Mouse (Mus musculus) liver, embryonic 11.5 days (tissue): ENCODE data around the gene Uqcc3. TPM values are rescaled to one million over a fixed set of nuclear protein-coding genes. Genes with fewer than 3 reads are reported as not detected.
A peak's percentile ranks its signal among the peaks of the same experiment; 100 is the strongest.
"Not testable (repeated sequence)": the region's sequence is repeated elsewhere in the genome, so short reads cannot be mapped to it uniquely, and the experiment has no call there.

Experiments
- ATAC-seq: fragments of 200-750 bp; cut with Nextera tagmentation; replicated peaks from 2 replicates; pipeline ENCODE4 v1.8.0; 2017; ENCODE audit warnings: moderate number of reproducible peaks, mild to moderate bottlenecking, moderate TSS enrichment, moderate library complexity; ENCODE audit not compliant: low FRiP score
- DNase-seq: peaks from one replicate; pipeline ENCODE4 v3.0.0-alpha.2; 2017; ENCODE audit warnings: low spot score
- H3K27ac ChIP-seq: fragments of 300-500 bp; sonication (generic); 2 replicates; pipeline ENCODE4 v1.5.1; 2014; ENCODE audit warnings: mild to moderate bottlenecking, low read depth, low read length, control low read depth
- H3K27me3 ChIP-seq: fragments of 300-500 bp; sonication (generic); replicated peaks from 2 replicates; pipeline ENCODE4 v1.6.1; 2014; ENCODE audit warnings: low read length, mixed read lengths; ENCODE audit not compliant: control insufficient read depth, insufficient read depth
- H3K36me3 ChIP-seq: fragments of 300-500 bp; sonication (generic); 2 replicates; pipeline ENCODE4 v1.6.1; 2014; ENCODE audit warnings: mild to moderate bottlenecking, low read length, moderate library complexity, mixed read lengths; ENCODE audit not compliant: control insufficient read depth, insufficient read depth
- H3K4me1 ChIP-seq: fragments of 300-500 bp; sonication (generic); replicated peaks from 2 replicates; pipeline ENCODE4 v1.6.1; 2014; ENCODE audit warnings: low read length, mixed read lengths; ENCODE audit not compliant: control insufficient read depth, insufficient read depth
- H3K4me2 ChIP-seq: fragments of 300-500 bp; sonication (generic); 2 replicates; pipeline ENCODE4 v1.6.1; 2014; ENCODE audit warnings: mild to moderate bottlenecking, control low read depth, moderate library complexity
- H3K4me3 ChIP-seq: fragments of 300-500 bp; sonication (generic); 2 replicates; pipeline ENCODE4 v1.5.1; 2014; ENCODE audit warnings: low read depth, low read length, control low read depth
- H3K9ac ChIP-seq: fragments of 300-500 bp; sonication (generic); 2 replicates; pipeline ENCODE4 v1.6.1; 2014; ENCODE audit warnings: low read depth, low read length, control low read depth
- H3K9me3 ChIP-seq: fragments of 300-500 bp; sonication (generic); 2 replicates; pipeline ENCODE4 v1.6.1; 2016; ENCODE audit warnings: low read length, inconsistent platforms, mixed read lengths; ENCODE audit not compliant: control insufficient read depth
- WGBS: fragments of 180-500 bp; shearing (Covaris S2); extraction: QIAGEN DNeasy Blood & Tissue Kit; methylation state at CpG from one replicate; pipeline ENCODE4 v1.1.7; 2014; 5-methylcytosine and 5-hydroxymethylcytosine counted together
- polyA plus RNA-seq: library from polyadenylated mRNA; unstranded; fragments of >200 nt; fragmentation: Nextera tagmentation; extraction: Ambion mirVana; gene quantifications from 2 replicates; pipeline ENCODE4 v1.2.1, GENCODE M21; 2014

Uqcc3 gene
- polyA plus RNA-seq, 1 experiment from 2014 or later, result 66.9 TPM

DNA sequence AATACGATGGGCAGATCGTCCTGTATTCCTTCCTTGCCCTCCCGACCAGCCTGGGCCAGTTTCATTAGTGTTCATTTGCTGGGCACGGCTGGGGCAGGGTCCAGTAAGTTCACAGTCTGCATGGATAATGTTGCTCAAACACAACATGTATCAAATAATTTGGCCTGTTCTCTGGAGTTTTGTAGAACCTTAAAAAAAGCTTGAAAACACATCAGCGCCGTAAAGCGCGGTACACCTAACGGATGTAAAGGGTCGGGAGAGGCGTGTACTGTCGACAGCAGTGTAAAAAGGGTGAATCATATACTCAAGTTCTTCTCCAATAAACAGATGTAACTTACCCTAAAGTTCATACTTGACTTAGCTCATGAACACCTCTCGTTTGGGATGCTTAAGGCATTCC lies 17.9 kb upstream of the Uqcc3 start:
- Histone ChIP-seq H3K4me2 (peak overlapping the region; percentile 87), H3K27ac (peak overlapping the region; percentile 93), H3K9me3 (no peaks in the 10 kb centered on the region), H3K4me1 (peaks cover 25% of the 10 kb centered on the region), H3K27me3 (no peaks in the 10 kb centered on the region), H3K36me3 (peaks cover 20% of the 10 kb centered on the region; the same call in 1 of the 2 replicates), H3K9ac (peak overlapping the region; percentile 97), H3K4me3 (peak overlapping the region; percentile 98)
- ATAC-seq (peak; percentile 3; the same call in 1 of the 2 replicates), DNase-seq (no peak)
- WGBS, result 7% methylated on average over 13 of the region's 13 CpGs

DNA sequence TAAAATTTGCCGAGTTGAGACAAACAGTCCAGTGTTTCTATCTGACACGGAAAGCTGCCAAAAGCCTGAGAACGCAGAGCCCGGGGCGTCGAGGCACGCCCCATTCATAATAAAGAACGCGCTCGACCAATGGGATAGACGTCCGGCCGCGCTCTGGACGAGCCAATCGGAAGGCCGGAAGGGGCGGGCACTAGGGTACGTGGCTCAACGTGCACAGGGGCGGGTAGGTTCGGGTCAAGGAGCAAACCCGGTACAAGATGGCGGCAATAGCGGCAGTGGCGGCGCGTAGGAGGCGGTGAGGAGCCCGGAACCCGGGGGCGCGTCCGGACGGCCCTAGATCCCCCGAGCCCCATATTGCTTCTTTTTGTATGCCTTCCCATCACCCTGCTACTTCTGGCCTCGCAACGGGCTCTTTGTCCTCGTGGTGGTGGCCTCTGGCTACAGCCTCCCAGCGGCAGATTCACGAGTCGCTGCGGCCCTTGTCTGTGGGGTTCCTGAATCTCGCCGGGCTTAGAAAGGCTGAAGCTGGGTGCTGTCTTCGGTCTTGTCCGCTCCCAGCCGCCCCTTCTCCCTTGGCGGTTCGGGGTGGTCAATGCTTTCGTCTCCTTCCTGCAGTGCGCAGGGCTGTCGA lies 17.3 kb upstream of the Uqcc3 start, which contains the start of gene Ganab:
Gene Ganab, plus strand, starts transcription at position 207 of the 631 bp plus-strand sequence.
- ATAC-seq, result peak; percentile 98
- peak within 1 kb of the TSS; percentile 87 for H3K4me2 ChIP-seq
- H3K27me3 ChIP-seq, result no peaks in the 10 kb centered on the region
- H3K4me1 ChIP-seq, result peaks cover 25% of the 10 kb centered on the region
- H3K4me3 ChIP-seq, result peak within 1 kb of the TSS; percentile 98
- DNase-seq, result peak; percentile 95
- H3K9me3 ChIP-seq, result no peaks in the 10 kb centered on the region
- peaks cover 16% of the 10 kb centered on the region; the same call in 1 of the 2 replicates for H3K36me3 ChIP-seq
- peak within 1 kb of the TSS; percentile 93 for H3K27ac ChIP-seq
- peak within 1 kb of the TSS; percentile 97 for H3K9ac ChIP-seq
- under 1% methylated on average over 53 of the region's 53 CpGs for WGBS

DNA sequence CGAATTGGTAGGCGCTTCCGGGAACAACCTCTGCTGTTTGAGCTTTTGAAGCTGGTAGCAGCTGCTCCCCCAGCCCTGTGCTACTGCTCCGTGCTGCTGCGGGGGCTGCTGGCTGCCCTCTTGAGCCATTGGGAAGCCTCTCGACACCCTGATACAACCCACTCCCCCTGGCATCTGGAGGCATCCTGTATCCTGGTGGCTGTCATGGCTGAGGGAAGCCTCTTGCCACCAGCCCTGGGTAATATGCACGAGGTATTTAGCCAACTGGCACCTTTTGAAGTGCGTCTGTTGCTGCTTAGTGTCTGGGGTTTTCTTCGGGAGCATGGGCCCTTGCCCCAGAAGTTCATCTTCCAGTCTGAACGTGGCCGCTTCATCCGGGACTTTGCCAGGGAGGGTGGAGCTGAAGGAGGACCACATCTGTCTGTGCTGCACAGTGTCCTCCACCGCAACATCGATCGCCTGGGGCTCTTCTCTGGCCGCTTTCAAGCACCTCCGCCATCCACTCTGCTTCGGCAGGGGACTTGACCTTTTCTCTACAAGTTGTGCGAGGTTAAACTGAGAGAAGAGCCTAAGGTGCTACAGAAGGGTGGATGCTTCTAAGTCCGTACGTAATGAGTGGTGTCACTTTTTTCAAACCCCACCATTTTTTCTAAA lies 16.6 kb upstream of the Uqcc3 start:
- not testable (repeated sequence) for DNase-seq, H3K9me3 ChIP-seq, H3K27me3 ChIP-seq
- peaks cover 15% of the 10 kb centered on the region; the same call in 1 of the 2 replicates for H3K36me3 ChIP-seq
- 35% methylated on average over 21 of the region's 21 CpGs for WGBS
- H3K4me3 ChIP-seq, result peak overlapping the region; percentile 98
- ATAC-seq, result peak; percentile 25
- H3K9ac ChIP-seq, result peak overlapping the region; percentile 58
- peak overlapping the region; percentile 86 for H3K27ac ChIP-seq
- peaks cover 25% of the 10 kb centered on the region for H3K4me1 ChIP-seq
- peak overlapping the region; percentile 87 for H3K4me2 ChIP-seq

DNA sequence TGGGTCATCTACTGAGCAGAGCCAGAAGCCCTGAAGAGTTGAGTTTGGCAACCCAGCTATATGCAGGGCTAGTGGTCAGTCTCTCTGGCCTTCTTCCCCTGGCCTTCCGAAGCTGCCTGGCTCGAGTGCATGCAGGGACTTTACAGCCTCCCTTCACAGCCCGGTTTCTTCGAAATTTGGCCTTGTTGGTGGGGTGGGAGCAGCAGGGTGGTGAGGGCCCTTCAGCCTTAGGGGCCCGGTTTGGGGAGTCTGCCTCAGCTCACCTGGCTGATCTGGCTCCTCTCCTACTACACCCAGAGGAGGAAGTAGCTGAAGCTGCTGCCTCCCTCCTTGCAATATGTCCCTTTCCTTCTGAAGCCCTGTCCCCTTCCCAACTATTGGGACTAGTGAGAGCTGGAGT lies 15.5 kb upstream of the Uqcc3 start:
- H3K27ac ChIP-seq, ATAC-seq, H3K4me3 ChIP-seq, DNase-seq, H3K27me3 ChIP-seq, H3K9me3 ChIP-seq: not testable (repeated sequence)
- peak overlapping the region; percentile 87 for H3K4me2 ChIP-seq
- H3K9ac ChIP-seq, result peak overlapping the region; percentile 3; the same call in 1 of the 2 replicates
- WGBS, result 89% methylated on average over 5 of the region's 5 CpGs
- peaks cover 25% of the 10 kb centered on the region for H3K4me1 ChIP-seq
- H3K36me3 ChIP-seq, result peaks cover 13% of the 10 kb centered on the region; the same call in 1 of the 2 replicates

DNA sequence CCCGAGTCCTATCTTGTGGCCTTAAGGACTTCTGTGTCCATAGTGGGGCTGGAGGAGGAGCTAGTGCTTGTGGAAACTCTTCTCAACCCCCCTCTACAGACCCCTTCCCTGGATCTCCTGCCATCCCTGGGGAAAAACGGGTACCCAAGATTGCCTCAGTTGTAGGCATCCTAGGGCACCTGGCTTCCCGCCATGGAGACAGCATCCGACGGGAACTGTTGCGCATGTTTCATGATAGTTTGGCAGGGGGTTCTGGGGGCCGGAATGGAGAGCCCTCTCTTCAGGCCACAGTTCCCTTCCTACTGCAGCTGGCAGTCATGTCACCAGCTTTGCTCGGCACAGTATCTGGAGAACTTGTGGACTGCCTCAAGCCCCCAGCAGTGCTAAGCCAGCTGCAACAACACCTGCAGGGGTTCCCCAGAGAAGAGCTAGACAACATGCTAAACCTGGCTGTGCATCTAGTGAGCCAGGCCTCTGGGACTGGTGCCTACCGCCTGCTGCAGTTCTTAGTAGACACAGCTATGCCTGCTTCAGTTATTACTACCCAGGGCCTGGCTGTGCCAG lies 14.8 kb upstream of the Uqcc3 start:
- Histone ChIP-seq H3K9ac (no peak overlapping the region; the same call in 1 of the 2 replicates), H3K9me3 (no peaks in the 10 kb centered on the region), H3K4me1 (peaks cover 25% of the 10 kb centered on the region), H3K27ac (no peak overlapping the region), H3K4me3 (0 out of 2 replicates have a peak overlapping the region, but pooled peaks have one; percentile 12), H3K27me3 (no peaks in the 10 kb centered on the region), H3K36me3 (peaks cover 16% of the 10 kb centered on the region; the same call in 1 of the 2 replicates), H3K4me2 (no peak overlapping the region)
- no peak for ATAC-seq
- no peak for DNase-seq
- 88% methylated on average over 9 of the region's 9 CpGs for WGBS

DNA sequence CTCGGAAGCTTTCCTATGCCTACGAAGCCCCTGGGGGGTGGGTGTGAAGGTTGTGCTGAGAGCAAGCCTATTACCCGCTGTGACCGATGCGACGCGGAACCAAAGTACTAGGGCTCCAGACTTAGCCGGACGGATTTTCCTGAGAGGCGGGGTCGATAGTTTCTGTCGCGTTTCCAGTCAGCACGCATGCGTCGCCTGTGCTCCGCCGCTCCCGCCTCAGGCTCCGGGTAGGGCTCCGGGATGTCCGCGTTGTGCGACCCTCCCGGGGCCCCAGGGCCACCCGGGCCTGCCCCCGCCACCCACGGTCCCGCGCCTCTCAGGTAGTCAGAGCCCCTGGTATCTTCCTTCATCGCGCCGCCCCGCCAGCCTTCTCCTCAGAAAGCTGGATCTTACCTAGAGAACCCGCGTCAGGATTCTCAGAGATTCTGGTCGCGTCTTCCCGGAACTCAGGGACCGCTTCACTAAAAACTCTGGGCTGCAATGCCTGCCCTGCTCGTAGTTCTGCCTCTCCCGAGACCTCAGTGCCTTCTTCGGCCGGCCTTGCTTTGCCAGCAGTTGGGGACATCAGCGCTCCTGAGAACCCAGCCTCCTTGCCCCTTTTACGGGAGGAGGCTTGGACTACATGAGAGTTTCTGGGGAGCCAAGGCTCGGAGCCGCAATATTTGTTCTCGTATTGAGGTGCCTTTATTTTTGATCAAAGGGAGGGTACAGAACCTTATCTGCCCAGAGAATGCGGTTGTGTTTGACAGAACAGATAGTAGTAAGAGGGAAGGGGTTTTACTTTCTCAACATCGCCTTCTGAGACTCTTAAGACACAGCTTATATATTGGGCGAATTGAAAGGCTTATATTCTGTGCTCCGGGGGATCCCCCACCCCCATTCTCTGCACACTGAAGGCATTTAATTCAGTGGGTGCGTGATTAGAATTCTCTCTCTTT lies 12.4 kb upstream of the Uqcc3 start, which contains the start of gene Ints5:
Gene Ints5, plus strand, starts transcription at position 177 of the 938 bp plus-strand sequence.
- peak; percentile 69 for ATAC-seq
- peaks cover 19% of the 10 kb centered on the region for H3K4me1 ChIP-seq
- WGBS, result 2% methylated on average over 54 of the region's 54 CpGs

DNA sequence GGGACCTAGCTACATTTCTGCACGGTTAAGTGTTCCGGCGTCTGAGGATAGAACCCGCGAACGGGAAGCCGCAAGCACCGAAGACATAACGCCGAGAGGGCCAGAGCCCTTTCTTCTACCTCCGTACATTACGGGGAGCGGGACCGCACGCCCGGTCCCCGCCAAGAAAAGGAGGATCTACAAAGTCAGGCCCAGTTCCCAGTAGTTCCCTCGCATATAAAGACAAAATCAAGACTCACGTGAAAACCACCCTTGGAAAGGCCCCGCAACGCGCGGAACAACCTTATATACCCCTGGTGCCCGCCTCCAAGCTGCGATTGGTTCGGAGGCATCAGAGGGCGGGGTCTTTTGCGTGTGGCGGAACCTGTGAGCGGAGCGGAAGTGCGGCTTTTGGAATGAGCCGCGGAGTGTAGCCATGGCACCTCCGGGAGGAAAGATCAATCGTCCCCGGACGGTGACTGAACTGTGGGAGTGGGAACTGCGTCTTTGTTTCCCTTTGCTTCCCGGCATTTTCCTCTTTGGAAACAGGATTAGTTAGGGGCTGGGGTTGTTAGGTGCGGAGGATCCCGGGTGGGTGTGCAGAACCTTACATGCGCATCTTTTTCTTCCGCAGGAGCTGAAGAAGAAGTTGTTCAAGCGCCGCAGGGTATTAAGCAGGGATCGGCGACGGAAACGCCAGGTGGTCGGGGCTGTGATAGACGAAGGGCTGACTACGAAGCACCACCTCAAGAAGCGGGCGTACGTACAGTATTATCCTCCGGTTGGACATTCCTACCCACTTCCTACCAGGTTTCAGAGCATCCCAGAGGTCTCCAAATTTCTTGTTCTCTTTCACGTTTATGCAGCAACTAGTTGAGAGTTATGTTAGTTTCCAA lies 8.0 kb upstream of the Uqcc3 start, which contains the start of the genes 1810009A15Rik and Gm49416:
Gene 1810009A15Rik, plus strand, starts transcription at position 343 of the 875 bp plus-strand sequence.
Gene Gm49416, plus strand, starts transcription at position 416 of the 875 bp plus-strand sequence.
- ATAC-seq, result peak; percentile 86
- peaks cover 4% of the 10 kb centered on the region; the same call in 1 of the 2 replicates for H3K36me3 ChIP-seq
- peak within 1 kb of the TSS; percentile 73 for H3K4me3 ChIP-seq
- peak within 1 kb of the TSS; percentile 93 for H3K9ac ChIP-seq
- H3K4me2 ChIP-seq, result peak within 1 kb of the TSS; percentile 88
- H3K9me3 ChIP-seq, result no peaks in the 10 kb centered on the region
- H3K27me3 ChIP-seq, result no peaks in the 10 kb centered on the region
- under 1% methylated on average over 58 of the region's 58 CpGs for WGBS
- peak within 1 kb of the TSS; percentile 92 for H3K27ac ChIP-seq
- peaks cover 6% of the 10 kb centered on the region; the same call in 1 of the 2 replicates for H3K4me1 ChIP-seq
- peak; percentile 94 for DNase-seq

More for the DNA sequence above, 12.4 kb upstream of the Uqcc3 start, which contains the start of gene Ints5:
- Histone ChIP-seq H3K9ac (peak within 1 kb of the TSS; percentile 92), H3K36me3 (peaks cover 17% of the 10 kb centered on the region; the same call in 1 of the 2 replicates), H3K4me3 (peak within 1 kb of the TSS; percentile 80), H3K27ac (peak within 1 kb of the TSS; percentile 92), H3K27me3 (no peaks in the 10 kb centered on the region), H3K9me3 (no peaks in the 10 kb centered on the region), H3K4me2 (peak within 1 kb of the TSS; percentile 70)
- DNase-seq, result peak; percentile 86
